Mouse (Mus musculus) midbrain, embryonic 16.5 days (tissue): Measurements from ENCODE around the gene Cyfip2. TPM values are rescaled to one million over a fixed set of nuclear protein-coding genes. Genes with fewer than 3 reads are reported as not detected.
A peak's percentile ranks its signal among the peaks of the same experiment; 100 is the strongest.

Source experiments
- ATAC-seq: fragments of 200-750 bp; cut with Nextera tagmentation; 2 replicates; pipeline ENCODE4 v1.8.0; 2017; ENCODE audit warnings: moderate TSS enrichment
- H3K27ac ChIP-seq: fragments of 300-500 bp; sonication (generic); 2 replicates; pipeline ENCODE4 v1.5.1; 2014; ENCODE audit warnings: mild to moderate bottlenecking, low read length, mixed read lengths
- H3K27me3 ChIP-seq: fragments of 300-500 bp; sonication (generic); 2 replicates; pipeline ENCODE4 v1.6.1; 2014; ENCODE audit warnings: low read depth, low read length, mixed read lengths; ENCODE audit not compliant: control insufficient read depth, insufficient read depth
- H3K36me3 ChIP-seq: fragments of 300-500 bp; sonication (generic); 2 replicates; pipeline ENCODE4 v1.6.1; 2014; ENCODE audit warnings: mild to moderate bottlenecking, low read length, moderate library complexity, mixed read lengths; ENCODE audit not compliant: control insufficient read depth, insufficient read depth
- H3K4me1 ChIP-seq: fragments of 300-500 bp; sonication (generic); 2 replicates; pipeline ENCODE4 v1.6.1; 2014; ENCODE audit warnings: mild to moderate bottlenecking, low read length, mixed read lengths; ENCODE audit not compliant: control insufficient read depth, insufficient read depth
- H3K4me2 ChIP-seq: fragments of 300-500 bp; sonication (generic); 2 replicates; pipeline ENCODE4 v1.6.1; 2014; ENCODE audit warnings: mild to moderate bottlenecking, low read length, mixed read lengths
- H3K4me3 ChIP-seq: fragments of 300-500 bp; sonication (generic); 2 replicates; pipeline ENCODE4 v1.5.1; 2014; ENCODE audit warnings: low read depth, mild to moderate bottlenecking, low read length, moderate library complexity, mixed read lengths
- H3K9ac ChIP-seq: fragments of 300-500 bp; sonication (generic); 2 replicates; pipeline ENCODE4 v1.6.1; 2014; ENCODE audit warnings: low read depth, low read length, mixed read lengths
- H3K9me3 ChIP-seq: fragments of 300-500 bp; sonication (generic); replicated peaks from 2 replicates; pipeline ENCODE4 v1.6.1; 2014; ENCODE audit warnings: mild to moderate bottlenecking, low read length, mixed read lengths; ENCODE audit not compliant: control insufficient read depth, poor library complexity, severe bottlenecking
- WGBS: fragments of 180-500 bp; shearing (Covaris S2); extraction: QIAGEN DNeasy Blood & Tissue Kit; methylation state at CpG from one replicate; pipeline ENCODE4 v1.1.7; 2014; 5-methylcytosine and 5-hydroxymethylcytosine counted together
- polyA plus RNA-seq: library from polyadenylated mRNA; unstranded; fragments of >200 nt; fragmentation: Nextera tagmentation; extraction: Ambion mirVana; gene quantifications from 2 replicates; pipeline ENCODE4 v1.2.1, GENCODE M21; 2015

Cyfip2 gene
- polyA plus RNA-seq, 1 experiment from 2014 or later: 98.9 TPM

GRCm38 (mm10) chr11:46288091-46288490 is 24.6 kb downstream of the Cyfip2 start:
- Histone ChIP-seq H3K4me1 (peaks cover 6% of the 10 kb centered on the region), H3K36me3 (peaks cover 29% of the 10 kb centered on the region), H3K27me3 (no peaks in the 10 kb centered on the region), H3K4me3 (no peak overlapping the region), H3K9ac (no peak overlapping the region), H3K27ac (no peak overlapping the region), H3K4me2 (no peak overlapping the region), H3K9me3 (no peaks in the 10 kb centered on the region)
- WGBS: 83% methylated on average over 5 of the region's 5 CpGs
- no peak for ATAC-seq

- no peaks in the 10 kb centered on the region for H3K27me3 ChIP-seq
- no peak overlapping the region for H3K27ac ChIP-seq
- peaks cover 41% of the 10 kb centered on the region for H3K36me3 ChIP-seq
- WGBS: 34% methylated on average over 6 of the region's 6 CpGs
- no peaks in the 10 kb centered on the region for H3K9me3 ChIP-seq
- no peak for ATAC-seq
- no peak overlapping the region for H3K4me3 ChIP-seq
- H3K4me2 ChIP-seq: no peak overlapping the region
- no peak overlapping the region for H3K9ac ChIP-seq
- peaks cover 6% of the 10 kb centered on the region for H3K4me1 ChIP-seq
Measured at GRCm38 (mm10) chr11:46286803-46287202, 25.9 kb downstream of the Cyfip2 start.

- H3K9ac ChIP-seq: no peak overlapping the region
- no peak overlapping the region for H3K4me3 ChIP-seq
- ATAC-seq: no peak
- H3K27me3 ChIP-seq: no peaks in the 10 kb centered on the region
- no peaks in the 10 kb centered on the region for H3K4me1 ChIP-seq
- H3K4me2 ChIP-seq: no peak overlapping the region
- H3K36me3 ChIP-seq: peaks cover 54% of the 10 kb centered on the region
- no peaks in the 10 kb centered on the region for H3K9me3 ChIP-seq
- H3K27ac ChIP-seq: no peak overlapping the region
- 96% methylated on average over 6 of the region's 6 CpGs for WGBS
Measured at GRCm38 (mm10) chr11:46283800-46284199, 28.9 kb downstream of the Cyfip2 start.

- H3K36me3 ChIP-seq: peaks cover 54% of the 10 kb centered on the region
- H3K9ac ChIP-seq: no peak overlapping the region
- 92% methylated on average over 5 of the region's 5 CpGs for WGBS
- H3K4me3 ChIP-seq: no peak overlapping the region
- H3K4me2 ChIP-seq: no peak overlapping the region
- no peaks in the 10 kb centered on the region for H3K9me3 ChIP-seq
- no peak for ATAC-seq
- no peaks in the 10 kb centered on the region for H3K27me3 ChIP-seq
- H3K27ac ChIP-seq: no peak overlapping the region
- no peaks in the 10 kb centered on the region for H3K4me1 ChIP-seq
Measured at GRCm38 (mm10) chr11:46282612-46283011, 30.0 kb downstream of the Cyfip2 start.

DNA sequence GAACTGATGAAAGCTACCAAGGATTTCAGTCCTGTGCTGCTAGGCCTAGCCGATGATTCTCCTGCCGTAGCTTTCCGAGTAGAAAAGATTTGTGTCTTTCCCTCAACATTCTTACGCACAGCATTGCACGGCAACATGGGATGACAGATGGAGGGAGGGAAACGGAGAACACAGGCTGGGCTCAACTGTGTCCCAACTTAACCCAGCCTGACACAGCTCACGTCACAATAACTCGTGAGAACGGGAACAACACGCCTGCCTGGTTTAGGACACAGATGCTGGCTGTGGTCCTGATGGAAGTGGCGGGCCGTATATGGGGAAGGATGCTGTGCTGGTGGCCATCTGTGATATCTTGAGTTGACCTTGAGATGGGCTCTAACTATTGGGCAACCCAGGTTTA is 34.0 kb downstream of the Cyfip2 start:
- H3K4me2 ChIP-seq: no peak overlapping the region
- H3K4me1 ChIP-seq: no peaks in the 10 kb centered on the region
- no peaks in the 10 kb centered on the region for H3K27me3 ChIP-seq
- no peak overlapping the region for H3K27ac ChIP-seq
- no peak for ATAC-seq
- H3K36me3 ChIP-seq: peaks cover 65% of the 10 kb centered on the region
- H3K4me3 ChIP-seq: no peak overlapping the region
- H3K9ac ChIP-seq: no peak overlapping the region
- H3K9me3 ChIP-seq: no peaks in the 10 kb centered on the region
- WGBS: 88% methylated on average over 12 of the region's 12 CpGs

GRCm38 (mm10) chr11:46278140-46278539 is 34.5 kb downstream of the Cyfip2 start:
- H3K36me3 ChIP-seq: peaks cover 62% of the 10 kb centered on the region
- no peak for ATAC-seq
- no peaks in the 10 kb centered on the region for H3K27me3 ChIP-seq
- no peaks in the 10 kb centered on the region for H3K4me1 ChIP-seq
- H3K9ac ChIP-seq: no peak overlapping the region
- no peak overlapping the region for H3K27ac ChIP-seq
- no peak overlapping the region for H3K4me3 ChIP-seq
- 57% methylated on average over 5 of the region's 5 CpGs for WGBS
- no peaks in the 10 kb centered on the region for H3K9me3 ChIP-seq
- no peak overlapping the region for H3K4me2 ChIP-seq

GRCm38 (mm10) chr11:46276778-46277177 is 35.9 kb downstream of the Cyfip2 start:
- H3K4me1 ChIP-seq: no peaks in the 10 kb centered on the region
- H3K27ac ChIP-seq: no peak overlapping the region
- no peak overlapping the region for H3K4me2 ChIP-seq
- no peak overlapping the region for H3K4me3 ChIP-seq
- 43% methylated on average over 5 of the region's 5 CpGs for WGBS
- H3K9me3 ChIP-seq: no peaks in the 10 kb centered on the region
- H3K27me3 ChIP-seq: no peaks in the 10 kb centered on the region
- peaks cover 52% of the 10 kb centered on the region for H3K36me3 ChIP-seq
- H3K9ac ChIP-seq: no peak overlapping the region
- ATAC-seq: no peak

DNA sequence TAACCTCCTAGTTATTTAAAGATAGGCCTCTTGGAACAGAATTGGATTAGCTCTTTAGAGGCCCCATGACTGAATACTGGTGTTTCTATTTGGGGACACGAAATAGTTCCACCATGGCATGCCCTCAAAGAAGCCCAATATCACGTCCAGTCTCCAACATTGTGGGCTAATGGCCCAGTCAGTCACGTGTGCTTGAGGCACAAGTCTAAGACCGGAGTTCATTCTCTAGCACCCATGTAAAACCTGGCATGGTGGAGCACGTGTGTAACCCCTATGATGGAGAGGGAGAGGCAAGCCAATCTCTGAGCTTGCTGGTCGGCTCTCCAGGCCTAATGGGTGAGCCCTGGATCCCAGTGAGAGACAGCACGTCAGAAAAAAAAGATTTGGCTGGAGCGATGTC is 36.5 kb downstream of the Cyfip2 start:
- Histone ChIP-seq H3K4me2 (no peak overlapping the region), H3K4me1 (no peaks in the 10 kb centered on the region), H3K27me3 (no peaks in the 10 kb centered on the region), H3K9me3 (no peaks in the 10 kb centered on the region), H3K9ac (no peak overlapping the region), H3K27ac (no peak overlapping the region), H3K4me3 (no peak overlapping the region), H3K36me3 (peaks cover 50% of the 10 kb centered on the region)
- ATAC-seq: no peak
- 92% methylated on average over 8 of the region's 8 CpGs for WGBS

DNA sequence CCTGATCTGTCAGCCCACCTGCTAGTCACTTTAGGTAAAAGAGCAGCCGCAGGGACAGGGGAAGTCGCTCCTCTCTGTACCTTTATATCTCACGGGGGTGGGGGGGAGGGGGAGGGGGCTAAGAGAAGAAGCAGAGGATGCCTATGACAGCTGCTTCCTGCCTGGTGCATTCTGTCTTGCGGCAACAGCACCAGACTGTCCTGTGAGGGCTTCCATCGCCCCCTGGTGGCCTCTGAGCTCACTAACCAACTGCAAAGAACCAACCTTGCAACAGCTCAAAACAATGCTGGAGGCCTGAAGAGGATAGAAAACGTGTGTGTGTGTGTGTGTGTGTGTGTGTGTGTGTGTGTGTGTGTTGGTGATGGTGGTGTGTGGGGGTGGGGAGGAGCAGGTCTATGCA is 37.4 kb downstream of the Cyfip2 start:
- H3K9ac ChIP-seq: no peak overlapping the region
- no peak overlapping the region for H3K4me2 ChIP-seq
- ATAC-seq: peak; percentile 76
- H3K9me3 ChIP-seq: no peaks in the 10 kb centered on the region
- H3K27me3 ChIP-seq: no peaks in the 10 kb centered on the region
- H3K36me3 ChIP-seq: peaks cover 46% of the 10 kb centered on the region
- no peaks in the 10 kb centered on the region for H3K4me1 ChIP-seq
- H3K4me3 ChIP-seq: no peak overlapping the region
- no peak overlapping the region for H3K27ac ChIP-seq
- WGBS: 18% methylated on average over 5 of the region's 6 CpGs

DNA sequence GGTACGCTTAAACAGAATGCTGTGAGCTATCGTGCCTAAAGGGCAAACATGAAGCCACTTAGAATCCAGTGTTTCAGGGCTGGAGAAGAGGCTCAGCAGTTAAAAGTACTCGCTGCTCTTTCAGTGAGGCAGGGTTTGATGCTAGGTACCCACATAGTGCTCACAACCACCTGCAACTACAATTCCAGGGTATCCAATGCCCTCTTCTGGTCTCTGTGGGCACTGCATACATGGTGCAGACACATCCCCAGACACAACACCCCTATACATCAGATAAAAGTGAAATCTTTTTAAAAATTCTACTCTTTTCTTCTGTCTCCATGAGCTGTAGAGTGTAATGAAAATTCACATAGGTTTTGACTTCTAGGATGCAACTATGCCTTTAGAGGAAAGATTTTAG is 38.7 kb downstream of the Cyfip2 start:
- Histone ChIP-seq H3K9ac (no peak overlapping the region), H3K36me3 (peaks cover 40% of the 10 kb centered on the region), H3K27ac (no peak overlapping the region), H3K4me1 (no peaks in the 10 kb centered on the region), H3K4me3 (no peak overlapping the region), H3K4me2 (no peak overlapping the region), H3K9me3 (no peaks in the 10 kb centered on the region), H3K27me3 (no peaks in the 10 kb centered on the region)
- ATAC-seq: no peak
- 97% methylated on average over 3 of the region's 3 CpGs for WGBS
